Mouse (Mus musculus) limb, embryonic 10.5 days (tissue): Measurements from ENCODE around the gene Osbpl6. TPM values are rescaled to one million over a fixed set of nuclear protein-coding genes. Genes with fewer than 3 reads are reported as not detected.

Experiments
- DNase-seq: peaks from one replicate; pipeline ENCODE4 v3.0.0-alpha.2; 2017; ENCODE audit warnings: low spot score
- H3K27ac ChIP-seq: fragments of 300-500 bp; sonication (generic); 2 replicates; pipeline ENCODE4 v1.5.1; 2016; ENCODE audit warnings: mild to moderate bottlenecking
- H3K27me3 ChIP-seq: fragments of 300-500 bp; sonication (generic); 2 replicates; pipeline ENCODE4 v1.6.1; 2016; ENCODE audit warnings: low read depth, mild to moderate bottlenecking; ENCODE audit not compliant: poor library complexity, severe bottlenecking
- H3K36me3 ChIP-seq: fragments of 300-500 bp; sonication (generic); 2 replicates; pipeline ENCODE4 v1.6.1; 2016; ENCODE audit warnings: mild to moderate bottlenecking, moderate library complexity
- H3K4me1 ChIP-seq: fragments of 300-500 bp; sonication (generic); 2 replicates; pipeline ENCODE4 v1.6.1; 2016
- H3K4me3 ChIP-seq: fragments of 300-500 bp; sonication (generic); 2 replicates; pipeline ENCODE4 v1.5.1; 2016; ENCODE audit warnings: mild to moderate bottlenecking, moderate library complexity
- H3K9me3 ChIP-seq: fragments of 300-500 bp; sonication (generic); replicated peaks from 2 replicates; pipeline ENCODE4 v1.6.1; 2016; ENCODE audit warnings: mild to moderate bottlenecking
- WGBS: fragments of 180-500 bp; shearing (Covaris S2); methylation state at CpG from one replicate; pipeline ENCODE4 v1.1.7; 2016; 5-methylcytosine and 5-hydroxymethylcytosine counted together
- polyA plus RNA-seq: library from polyadenylated mRNA; unstranded; fragments of >200 nt; fragmentation: Nextera tagmentation; extraction: Ambion mirVana; gene quantifications from 2 replicates; pipeline ENCODE4 v1.2.1, GENCODE M21; 2016

The Osbpl6 gene
- polyA plus RNA-seq, 1 experiment from 2014 or later = 19.3 TPM

- WGBS = 96% methylated on average over 8 of the region's 8 CpGs
These were observed 83.9 kb downstream of the Osbpl6 start for GRCm38 (mm10) chr2:76490198-76490597.

GRCm38 (mm10) chr2:76491371-76491770 is 85.1 kb downstream of the Osbpl6 start:
- Histone ChIP-seq H3K4me3 (no peak overlapping the region), H3K36me3 (no peaks in the 10 kb centered on the region), H3K27me3 (no peaks in the 10 kb centered on the region), H3K27ac (no peak overlapping the region), H3K9me3 (no peaks in the 10 kb centered on the region), H3K4me1 (peaks cover 5% of the 10 kb centered on the region; the same call in 1 of the 2 replicates)
- DNase-seq = no peak
- 91% methylated on average over 6 of the region's 6 CpGs for WGBS

More at GRCm38 (mm10) chr2:76490198-76490597, 83.9 kb downstream of the Osbpl6 start:
- Histone ChIP-seq H3K27ac (no peak overlapping the region), H3K36me3 (no peaks in the 10 kb centered on the region), H3K4me3 (no peak overlapping the region), H3K4me1 (peaks cover 5% of the 10 kb centered on the region; the same call in 1 of the 2 replicates), H3K27me3 (no peaks in the 10 kb centered on the region), H3K9me3 (no peaks in the 10 kb centered on the region)
- no peak for DNase-seq

- H3K4me3 ChIP-seq = no peak overlapping the region
- no peak overlapping the region for H3K27ac ChIP-seq
- peaks cover 5% of the 10 kb centered on the region; the same call in 1 of the 2 replicates for H3K4me1 ChIP-seq
- no peaks in the 10 kb centered on the region for H3K9me3 ChIP-seq
- H3K27me3 ChIP-seq = no peaks in the 10 kb centered on the region
- WGBS = 75% methylated on average over 7 of the region's 7 CpGs
- no peak for DNase-seq
- H3K36me3 ChIP-seq = no peaks in the 10 kb centered on the region
These were observed 85.9 kb downstream of the Osbpl6 start for GRCm38 (mm10) chr2:76492224-76492623.

GRCm38 (mm10) chr2:76496006-76496748 is 89.9 kb downstream of the Osbpl6 start:
- H3K4me1 ChIP-seq = peaks cover 5% of the 10 kb centered on the region; the same call in 1 of the 2 replicates
- WGBS = 91% methylated on average over 11 of the region's 11 CpGs
- no peak for DNase-seq
- no peaks in the 10 kb centered on the region for H3K27me3 ChIP-seq
- H3K36me3 ChIP-seq = no peaks in the 10 kb centered on the region
- H3K27ac ChIP-seq = no peak overlapping the region
- no peaks in the 10 kb centered on the region for H3K9me3 ChIP-seq
- no peak overlapping the region for H3K4me3 ChIP-seq

GRCm38 (mm10) chr2:76496749-76497140 is 90.4 kb downstream of the Osbpl6 start:
- no peaks in the 10 kb centered on the region for H3K9me3 ChIP-seq
- H3K27me3 ChIP-seq = no peaks in the 10 kb centered on the region
- H3K4me3 ChIP-seq = no peak overlapping the region
- DNase-seq = no peak
- no peak overlapping the region for H3K27ac ChIP-seq
- peaks cover 5% of the 10 kb centered on the region; the same call in 1 of the 2 replicates for H3K4me1 ChIP-seq
- no peaks in the 10 kb centered on the region for H3K36me3 ChIP-seq
- WGBS = 96% methylated on average over 4 of the region's 4 CpGs

- 96% methylated on average over 11 of the region's 11 CpGs for WGBS
- 0 out of 2 replicates have a peak, but pooled peaks cover under 1% of the 10 kb centered on the region for H3K4me1 ChIP-seq
- no peak overlapping the region for H3K27ac ChIP-seq
- no peak overlapping the region for H3K4me3 ChIP-seq
- no peaks in the 10 kb centered on the region for H3K27me3 ChIP-seq
- no peaks in the 10 kb centered on the region for H3K36me3 ChIP-seq
- DNase-seq = no peak
- no peaks in the 10 kb centered on the region for H3K9me3 ChIP-seq
These were observed 92.6 kb downstream of the Osbpl6 start for GRCm38 (mm10) chr2:76498891-76499290.

GRCm38 (mm10) chr2:76504122-76504839 is 98.0 kb downstream of the Osbpl6 start:
- no peak overlapping the region for H3K27ac ChIP-seq
- WGBS = 62% methylated on average over 12 of the region's 12 CpGs

GRCm38 (mm10) chr2:76504989-76505388 is 98.7 kb downstream of the Osbpl6 start:
- Histone ChIP-seq H3K4me1 (peaks cover 6% of the 10 kb centered on the region; the same call in 1 of the 2 replicates), H3K4me3 (no peak overlapping the region), H3K27ac (no peak overlapping the region), H3K9me3 (no peaks in the 10 kb centered on the region), H3K27me3 (no peaks in the 10 kb centered on the region), H3K36me3 (no peaks in the 10 kb centered on the region; the same call in 1 of the 2 replicates)
- no peak for DNase-seq
- 92% methylated on average over 2 of the region's 2 CpGs for WGBS

More at GRCm38 (mm10) chr2:76504122-76504839, 98.0 kb downstream of the Osbpl6 start:
- Histone ChIP-seq H3K9me3 (no peaks in the 10 kb centered on the region), H3K4me1 (peaks cover 6% of the 10 kb centered on the region; the same call in 1 of the 2 replicates), H3K27me3 (no peaks in the 10 kb centered on the region), H3K36me3 (no peaks in the 10 kb centered on the region; the same call in 1 of the 2 replicates), H3K4me3 (no peak overlapping the region)
- DNase-seq = no peak

- no peaks in the 10 kb centered on the region for H3K4me1 ChIP-seq
- no peak overlapping the region for H3K4me3 ChIP-seq
- H3K27ac ChIP-seq = no peak overlapping the region
- H3K9me3 ChIP-seq = no peaks in the 10 kb centered on the region
- H3K27me3 ChIP-seq = no peaks in the 10 kb centered on the region
- no peak for DNase-seq
- WGBS = 93% methylated on average over 8 of the region's 8 CpGs
- H3K36me3 ChIP-seq = no peaks in the 10 kb centered on the region; the same call in 1 of the 2 replicates
These were observed 105.0 kb downstream of the Osbpl6 start for GRCm38 (mm10) chr2:76511281-76511721.

- H3K9me3 ChIP-seq = no peaks in the 10 kb centered on the region
- H3K4me1 ChIP-seq = 0 out of 2 replicates have a peak, but pooled peaks cover under 1% of the 10 kb centered on the region
- H3K36me3 ChIP-seq = no peaks in the 10 kb centered on the region; the same call in 1 of the 2 replicates
- H3K27ac ChIP-seq = no peak overlapping the region
- no peak overlapping the region for H3K4me3 ChIP-seq
- no peak for DNase-seq
- no peaks in the 10 kb centered on the region for H3K27me3 ChIP-seq
- WGBS = 91% methylated on average over 6 of the region's 6 CpGs
These were observed 105.8 kb downstream of the Osbpl6 start for GRCm38 (mm10) chr2:76512133-76512532.

- 88% methylated on average over 6 of the region's 6 CpGs for WGBS
- H3K4me3 ChIP-seq = no peak overlapping the region
- H3K9me3 ChIP-seq = no peaks in the 10 kb centered on the region
- H3K27me3 ChIP-seq = no peaks in the 10 kb centered on the region
- peaks cover 4% of the 10 kb centered on the region; the same call in 1 of the 2 replicates for H3K4me1 ChIP-seq
- H3K27ac ChIP-seq = no peak overlapping the region
- no peak for DNase-seq
- H3K36me3 ChIP-seq = no peaks in the 10 kb centered on the region; the same call in 1 of the 2 replicates
These were observed 106.6 kb downstream of the Osbpl6 start for GRCm38 (mm10) chr2:76512888-76513287.

- DNase-seq = no peak
- Histone ChIP-seq H3K27me3 (no peaks in the 10 kb centered on the region), H3K4me3 (no peak overlapping the region), H3K27ac (no peak overlapping the region), H3K4me1 (peaks cover 4% of the 10 kb centered on the region; the same call in 1 of the 2 replicates), H3K36me3 (no peaks in the 10 kb centered on the region), H3K9me3 (no peaks in the 10 kb centered on the region)
- 88% methylated on average over 3 of the region's 3 CpGs for WGBS
These were observed 107.0 kb downstream of the Osbpl6 start for GRCm38 (mm10) chr2:76513296-76513695.

GRCm38 (mm10) chr2:76517471-76517870 is 111.2 kb downstream of the Osbpl6 start:
- DNase-seq = no peak
- Histone ChIP-seq H3K36me3 (no peaks in the 10 kb centered on the region), H3K4me1 (peaks cover 4% of the 10 kb centered on the region; the same call in 1 of the 2 replicates), H3K4me3 (no peak overlapping the region), H3K9me3 (no peaks in the 10 kb centered on the region), H3K27me3 (no peaks in the 10 kb centered on the region), H3K27ac (no peak overlapping the region)
- WGBS = 91% methylated on average over 14 of the region's 14 CpGs
